Mouse (Mus musculus): ENCODE results near the gene Gm1110. TPM values are rescaled to one million over a fixed set of nuclear protein-coding genes. Genes with fewer than 3 reads are reported as not detected.
"Not testable (repeated sequence)": the region's sequence is repeated elsewhere in the genome, so short reads cannot be mapped to it uniquely, and the experiment has no call there.

Gene Gm1110
- not detected in 2 replicates for total RNA-seq (2017)

DNA sequence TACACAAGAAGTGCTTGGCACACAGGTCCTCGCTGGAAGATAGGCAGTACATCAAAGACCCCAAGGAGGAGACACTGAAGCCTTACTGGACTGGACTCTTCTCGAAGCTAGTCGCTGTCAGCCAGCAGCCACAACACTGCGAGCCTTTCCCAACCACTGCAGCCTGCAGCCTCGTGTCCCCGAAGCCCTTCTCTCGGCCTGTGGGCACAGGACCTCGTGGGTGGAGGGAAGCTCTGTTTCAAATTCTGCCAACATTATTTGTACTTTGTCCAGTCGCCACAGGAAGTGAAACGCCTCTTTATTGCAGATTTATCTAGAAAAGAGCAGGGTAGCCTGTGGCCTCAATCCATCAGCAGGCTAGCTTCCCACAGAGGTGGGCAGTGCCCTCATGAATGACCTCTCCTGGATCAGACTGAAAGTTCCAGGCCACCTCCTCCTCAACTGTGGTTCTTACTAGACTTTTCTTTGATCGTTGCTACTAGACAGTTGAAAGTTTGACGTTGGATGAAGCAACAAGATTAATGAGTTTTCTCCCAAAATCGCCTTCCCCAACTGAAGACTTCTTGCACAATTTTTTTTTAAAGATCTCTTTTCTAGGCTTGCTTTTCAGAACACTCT, at the start of gene Gm1110:
Gene Gm1110 (minus strand): TSS at position 203 of the 618 bp plus-strand sequence.
- no peak for ATAC-seq (ENCODE audit: extremely low read depth, insufficient number of reproducible peaks, low FRiP score, poor library complexity, severe bottlenecking)

DNA sequence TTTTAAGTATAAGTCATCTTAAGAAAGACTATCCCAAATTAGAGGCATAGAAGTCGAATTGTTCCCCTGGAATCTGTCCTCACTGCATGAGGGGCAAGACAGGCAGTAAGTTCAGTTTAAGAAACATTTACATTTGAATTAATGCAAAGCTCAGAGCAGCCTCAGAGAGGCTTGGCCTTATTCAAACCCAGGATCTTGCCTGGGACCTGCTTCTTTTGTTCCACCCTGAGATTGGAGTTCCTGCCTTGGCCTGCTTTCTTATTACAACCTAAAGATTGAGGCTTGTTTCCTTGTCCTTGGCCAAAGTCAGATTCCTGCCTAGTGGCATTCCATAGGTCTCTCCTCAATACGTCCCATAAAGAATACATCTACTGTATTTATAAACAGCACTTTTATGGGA, 24.9 kb upstream of the Gm1110 start:
- ATAC-seq (ENCODE audit: extremely low read depth, insufficient number of reproducible peaks, low FRiP score, poor library complexity, severe bottlenecking): no peak

DNA sequence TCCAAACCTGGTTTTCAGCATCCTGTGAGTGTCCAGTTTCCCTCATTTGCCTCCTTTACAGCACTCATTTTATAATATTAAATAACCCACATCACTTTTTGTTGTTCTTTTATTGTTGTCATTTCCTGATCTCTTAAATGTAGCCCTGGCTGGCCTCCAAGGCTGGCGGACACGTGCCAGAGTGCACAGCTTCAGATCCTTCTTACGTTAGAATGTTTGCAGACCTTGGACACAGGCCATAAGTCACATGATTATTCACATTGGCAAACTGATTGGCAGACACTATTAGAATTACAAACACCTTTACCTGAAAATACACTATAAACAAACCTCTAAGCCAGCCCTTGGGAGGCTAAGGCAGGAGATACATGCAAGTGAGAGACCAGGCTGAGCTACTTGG, 1.2 kb upstream of the Gm1110 start:
- no peak for ATAC-seq (ENCODE audit: extremely low read depth, insufficient number of reproducible peaks, low FRiP score, poor library complexity, severe bottlenecking)

DNA sequence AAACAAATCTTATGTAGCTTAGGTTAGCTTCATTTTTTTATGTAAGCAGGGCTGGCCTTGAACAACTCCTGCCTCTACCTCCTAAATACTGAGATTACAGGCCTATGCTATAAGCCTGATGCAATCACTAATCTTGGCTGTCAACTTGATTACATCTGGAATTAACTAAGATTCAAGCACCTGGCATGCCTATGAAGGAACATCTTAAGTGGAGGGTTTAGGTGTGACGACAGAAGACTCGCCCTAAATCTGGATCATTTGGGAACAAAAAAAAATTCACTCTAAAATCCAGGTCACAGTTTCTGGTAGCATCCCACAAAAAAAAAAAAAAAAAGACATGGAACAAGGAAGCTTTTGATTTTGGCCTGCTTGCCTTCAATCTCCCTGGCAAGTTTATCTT, 3.1 kb downstream of the Gm1110 start:
- no peak for ATAC-seq (ENCODE audit: extremely low read depth, insufficient number of reproducible peaks, low FRiP score, poor library complexity, severe bottlenecking)

DNA sequence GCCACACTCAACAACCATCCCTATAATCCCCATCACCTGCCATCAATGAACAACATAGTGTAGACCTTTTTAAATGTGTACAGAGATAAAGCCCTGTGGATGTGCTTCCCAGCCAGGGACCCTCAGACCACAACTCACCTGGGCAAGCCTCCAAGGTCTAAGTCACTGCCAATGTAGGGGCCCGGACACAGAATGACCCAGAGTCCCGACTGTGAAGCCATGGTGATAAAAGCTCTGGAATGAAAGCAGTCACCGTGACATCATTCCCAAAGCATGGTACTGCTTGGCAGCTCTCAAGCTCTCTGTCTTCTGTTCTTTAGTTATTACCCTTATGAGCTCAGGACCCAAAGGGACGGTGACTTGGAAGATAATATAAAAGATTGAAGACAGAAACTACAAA, 9.8 kb downstream of the Gm1110 start:
- no peak for ATAC-seq (ENCODE audit: extremely low read depth, insufficient number of reproducible peaks, low FRiP score, poor library complexity, severe bottlenecking)

DNA sequence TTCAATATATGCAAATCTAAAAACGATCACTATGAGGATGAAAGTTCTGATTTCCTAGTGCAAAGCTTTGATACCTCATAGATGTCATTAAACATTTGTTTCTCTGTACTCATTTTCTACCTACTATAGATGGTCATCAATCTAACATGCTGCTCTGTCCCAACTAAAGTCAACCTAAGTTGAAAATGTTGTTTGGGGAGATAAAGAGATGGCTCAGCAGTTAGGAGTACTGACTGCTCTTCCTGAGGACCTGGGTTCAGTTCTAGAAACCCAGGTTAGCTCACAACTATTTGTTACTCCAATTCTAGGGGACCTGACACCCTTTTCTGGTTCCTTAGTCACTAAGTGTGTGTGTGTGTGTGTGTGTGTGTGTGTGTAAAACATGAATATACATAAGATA, 11.7 kb downstream of the Gm1110 start:
- ATAC-seq (ENCODE audit: extremely low read depth, insufficient number of reproducible peaks, low FRiP score, poor library complexity, severe bottlenecking): no peak

DNA sequence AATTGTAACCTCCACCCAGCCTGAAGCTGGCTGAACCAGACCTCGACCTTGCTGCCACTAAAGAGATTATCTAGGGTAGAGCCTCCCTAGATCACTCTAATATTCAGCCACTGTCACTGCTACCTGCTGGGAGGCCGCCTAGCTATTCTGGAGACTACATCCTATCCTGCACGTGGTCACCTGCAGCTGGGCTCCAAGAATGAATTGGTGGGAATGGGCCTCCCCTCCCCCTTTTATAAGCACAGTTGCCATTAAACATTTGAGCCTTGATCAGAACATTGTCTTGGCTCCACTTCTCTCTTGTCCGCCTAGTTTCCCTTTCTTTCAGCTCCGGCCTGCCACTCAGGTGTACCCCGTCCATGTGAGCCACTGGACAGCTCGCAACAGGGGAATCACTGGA, 53.1 kb downstream of the Gm1110 start:
- not testable (repeated sequence) for ATAC-seq (ENCODE audit: extremely low read depth, insufficient number of reproducible peaks, low FRiP score, poor library complexity, severe bottlenecking)

DNA sequence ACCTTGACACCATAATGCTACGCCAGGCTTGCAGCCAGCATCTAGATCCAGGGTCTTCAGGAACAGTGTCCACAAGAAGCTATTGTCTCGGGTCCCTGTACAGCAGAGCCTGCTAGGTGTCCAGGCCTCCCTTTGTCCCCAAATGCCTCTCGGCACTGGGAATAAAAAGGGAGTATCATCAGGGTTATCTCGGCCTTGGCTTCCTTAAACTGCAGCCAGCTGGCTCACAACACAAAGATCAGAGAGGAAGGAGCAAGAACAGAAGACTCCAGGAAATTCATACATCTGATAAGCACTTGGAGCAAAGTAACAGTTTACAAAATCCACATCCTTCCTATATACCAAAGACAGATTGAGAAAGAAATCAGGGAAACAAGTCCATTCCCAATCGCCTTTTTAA, 62.2 kb downstream of the Gm1110 start, which contains the start of gene Glb1l3:
Gene Glb1l3 (minus strand): TSS at position 140 of the 400 bp plus-strand sequence.
- ATAC-seq (ENCODE audit: extremely low read depth, insufficient number of reproducible peaks, low FRiP score, poor library complexity, severe bottlenecking): no peak

DNA sequence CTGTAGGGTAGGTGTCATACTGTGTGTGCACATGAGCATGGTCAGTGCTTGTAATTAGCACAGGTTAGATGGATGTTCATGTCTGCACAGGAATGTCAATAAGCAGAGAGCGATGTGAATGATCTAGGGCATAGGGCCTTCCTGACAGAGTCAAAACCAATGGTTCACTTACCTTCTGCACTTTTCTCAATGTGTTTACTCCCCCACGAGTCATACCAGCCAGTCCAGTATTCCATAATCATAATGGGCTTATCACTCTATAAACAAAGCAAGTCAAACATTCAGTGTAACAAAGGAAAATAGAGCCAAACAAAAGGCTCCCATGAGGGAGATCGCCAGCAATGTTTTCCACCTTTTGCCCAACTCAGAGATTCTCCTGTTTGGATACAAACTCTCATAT, 91.8 kb downstream of the Gm1110 start:
- no peak for ATAC-seq (ENCODE audit: extremely low read depth, insufficient number of reproducible peaks, low FRiP score, poor library complexity, severe bottlenecking)

Other genes with a start within 250 kb of the Gm1110 start
- not detected in 2 replicates for gene B3gat1, start 189.4 kb downstream of the Gm1110 start, total RNA-seq (2017)
- not detected in 2 replicates for gene Glb1l2, start 116.6 kb downstream of the Gm1110 start, total RNA-seq (2017)
- gene Glb1l3, start 62.2 kb downstream of the Gm1110 start, total RNA-seq (2017): not detected in 2 replicates
- gene Acad8, start 76.5 kb upstream of the Gm1110 start, total RNA-seq (2017): 3.4 and 5.3 TPM in 2 replicates
- 8.5 and 9.0 TPM in 2 replicates for gene Thyn1, start 76.6 kb upstream of the Gm1110 start, total RNA-seq (2017)
- 27.7 and 30.5 TPM in 2 replicates for gene Vps26b, start 107.0 kb upstream of the Gm1110 start, total RNA-seq (2017)
- 16.6 and 17.9 TPM in 2 replicates for gene Ncapd3, start 107.1 kb upstream of the Gm1110 start, total RNA-seq (2017)
- gene Jam3, start 232.3 kb upstream of the Gm1110 start, total RNA-seq (2017): 1.1 and 2.0 TPM in 2 replicates

Data from neutrophil, adult 5-6 weeks (primary cell).